Comparison of ENCODE assay signal across 9 mouse cellular contexts in genomic region chr11:101894204-101894603, GRCm38 (mm10). TPM values are rescaled to one million over a fixed set of nuclear protein-coding genes. Genes with fewer than 3 reads are reported as not detected.
DNase-seq lines count a peak whose midpoint lies in the region; ATAC-seq and TF ChIP-seq lines count a peak whose summit lies in the region.
"Had no signal": no experiment of that assay in that cellular context is flagged by ENCODE, and none has a peak within 500 bp of the region (broad histone marks: within the 10 kb centered on the region; RNA-seq: fewer than 3 reads in every experiment).

Meox1 (minus strand) TSS chr11:101894374.

- H3K9ac ChIP-seq in lung, embryonic 14.5 days: peak within 1 kb of the TSS; percentile 40
- peak within 1 kb of the TSS; percentile 58; the same call in 1 of the 2 replicates for H3K9ac ChIP-seq in embryonic facial prominence, embryonic 13.5 days
- peak within 1 kb of the TSS; percentile 43; the same call in 1 of the 2 replicates for H3K9ac ChIP-seq in neural tube, embryonic 13.5 days
- H3K9ac ChIP-seq in midbrain, embryonic 13.5 days (replicated peaks): no peak within 1 kb of the TSS
- H3K9ac ChIP-seq: liver, embryonic 13.5 days had no signal

- peak within 1 kb of the TSS; percentile 36; the same call in 1 of the 2 replicates for H3K27ac ChIP-seq in lung, embryonic 14.5 days (ENCODE audit: low read depth)
- peak within 1 kb of the TSS; percentile 64 for H3K27ac ChIP-seq in embryonic facial prominence, embryonic 13.5 days
- no peak within 1 kb of the TSS for H3K27ac ChIP-seq in neural tube, embryonic 13.5 days (replicated peaks)
- no peak within 1 kb of the TSS for H3K27ac ChIP-seq in midbrain, embryonic 13.5 days
- H3K27ac ChIP-seq: liver, embryonic 13.5 days had no signal

- H3K27me3 ChIP-seq in lung, embryonic 14.5 days (ENCODE audit: insufficient read depth, low read length): 0 out of 2 replicates have a peak, but pooled peaks cover 5% of the 10 kb centered on the region
- peaks cover 25% of the 10 kb centered on the region for H3K27me3 ChIP-seq in embryonic facial prominence, embryonic 13.5 days
- peaks cover 31% of the 10 kb centered on the region for H3K27me3 ChIP-seq in neural tube, embryonic 13.5 days
- peaks cover 18% of the 10 kb centered on the region for H3K27me3 ChIP-seq in midbrain, embryonic 13.5 days

- H3K4me2 ChIP-seq in lung, embryonic 14.5 days: peak within 1 kb of the TSS; percentile 57
- peak within 1 kb of the TSS; percentile 57 for H3K4me2 ChIP-seq in embryonic facial prominence, embryonic 13.5 days
- no peak within 1 kb of the TSS; the same call in 1 of the 2 replicates for H3K4me2 ChIP-seq in neural tube, embryonic 13.5 days
- H3K4me2 ChIP-seq in midbrain, embryonic 13.5 days (replicated peaks): no peak within 1 kb of the TSS
- H3K4me2 ChIP-seq: liver, embryonic 13.5 days had no signal

- H3K4me1 ChIP-seq in lung, embryonic 14.5 days (ENCODE audit: insufficient read depth): peaks cover 29% of the 10 kb centered on the region
- H3K4me1 ChIP-seq in embryonic facial prominence, embryonic 13.5 days: peaks cover 62% of the 10 kb centered on the region
- peaks cover 43% of the 10 kb centered on the region for H3K4me1 ChIP-seq in neural tube, embryonic 13.5 days (replicated peaks)
- peaks cover 28% of the 10 kb centered on the region for H3K4me1 ChIP-seq in midbrain, embryonic 13.5 days (replicated peaks)
- H3K4me1 ChIP-seq: liver, embryonic 13.5 days had no signal

- TF ChIP-seq CTCF in lung, embryonic 14.5 days (IDR thresholded peaks at IDR 0.05; ENCODE audit: low read depth): no peak

- WGBS in lung, embryonic 14.5 days: 7% methylated on average over 11 of the region's 11 CpGs
- 2% methylated on average over 11 of the region's 11 CpGs for WGBS in embryonic facial prominence, embryonic 13.5 days
- 27% methylated on average over 11 of the region's 11 CpGs for WGBS in neural tube, embryonic 13.5 days
- WGBS in midbrain, embryonic 13.5 days: 37% methylated on average over 11 of the region's 11 CpGs

- intact Hi-C loops in heart, postnatal 14 days (cut with DNase I): no loop called here

- H3K36me3 ChIP-seq in lung, embryonic 14.5 days (ENCODE audit: insufficient read depth): no peaks in the 10 kb centered on the region
- H3K36me3 ChIP-seq in embryonic facial prominence, embryonic 13.5 days: no peaks in the 10 kb centered on the region
- H3K36me3 ChIP-seq in neural tube, embryonic 13.5 days: no peaks in the 10 kb centered on the region
- H3K36me3 ChIP-seq in midbrain, embryonic 13.5 days: no peaks in the 10 kb centered on the region
- H3K36me3 ChIP-seq: liver, embryonic 13.5 days had no signal

- ATAC-seq in lung, embryonic 14.5 days (ENCODE audit: insufficient read depth): peak; percentile 53
- ATAC-seq in embryonic facial prominence, embryonic 13.5 days (ENCODE audit: insufficient number of reproducible peaks, insufficient read depth, low FRiP score, low TSS enrichment, low read depth): peak; percentile 27; the same call in 1 of the 2 replicates
- no peak for ATAC-seq in neural tube, embryonic 13.5 days (ENCODE audit: low read depth)
- no peak for ATAC-seq in midbrain, embryonic 13.5 days

- peak; percentile 83 for DNase-seq in lung, embryonic 14.5 days
- no peak for DNase-seq in lung, postnatal 25 days (ENCODE audit: low spot score)
- DNase-seq in heart, postnatal 14 days: no peak
- DNase-seq in Muller cell, postnatal 12 days (ENCODE audit: inconsistent ontology term): no peak
- DNase-seq: cerebellum, postnatal 36 days; liver, embryonic 13.5 days had no signal

- H3K4me3 ChIP-seq in lung, embryonic 14.5 days (ENCODE audit: low read depth, low read length): peak within 1 kb of the TSS; percentile 25
- peak within 1 kb of the TSS; percentile 23 for H3K4me3 ChIP-seq in embryonic facial prominence, embryonic 13.5 days
- H3K4me3 ChIP-seq in neural tube, embryonic 13.5 days: no peak within 1 kb of the TSS
- no peak within 1 kb of the TSS for H3K4me3 ChIP-seq in midbrain, embryonic 13.5 days (replicated peaks)
- H3K4me3 ChIP-seq: liver, embryonic 13.5 days had no signal

- no peaks in the 10 kb centered on the region for H3K9me3 ChIP-seq in lung, embryonic 14.5 days (ENCODE audit: low read depth, low read length)
- no peaks in the 10 kb centered on the region for H3K9me3 ChIP-seq in embryonic facial prominence, embryonic 13.5 days
- H3K9me3 ChIP-seq in neural tube, embryonic 13.5 days: no peaks in the 10 kb centered on the region
- H3K9me3 ChIP-seq in midbrain, embryonic 13.5 days: no peaks in the 10 kb centered on the region
- H3K9me3 ChIP-seq: liver, embryonic 13.5 days had no signal

RNA-seq across cellular contexts. Expression of gene Meox1, which starts in this region (rescaled TPM):
- polyA plus RNA-seq in lung, embryonic 14.5 days (2014; fragmentation: Nextera tagmentation; extraction: Ambion mirVana): 7.9 and 9.3 TPM in 2 replicates
- polyA plus RNA-seq in embryonic facial prominence, embryonic 13.5 days (2015; fragmentation: Nextera tagmentation; extraction: Ambion mirVana): 4.3 and 6.3 TPM in 2 replicates
- 10 to 100 TPM; 13.4 to 18.0 TPM for total RNA-seq in heart, postnatal 14 days (2021)
- 1.4 and 2.5 TPM in 2 replicates for polyA plus RNA-seq in neural tube, embryonic 13.5 days (2015; fragmentation: Nextera tagmentation; extraction: Ambion mirVana)
- polyA plus RNA-seq in midbrain, embryonic 13.5 days (2015; fragmentation: Nextera tagmentation; extraction: Ambion mirVana): 0.12 and 0.13 TPM in 2 replicates

Comparison
In these comparisons a context has a peak if more than half of its experiments do, and no peak if none do; other contexts are left out.
1. ATAC-seq: peak in lung, embryonic 14.5 days (single experiment) and embryonic facial prominence, embryonic 13.5 days (single experiment); none in neural tube, embryonic 13.5 days (single experiment) and midbrain, embryonic 13.5 days (single experiment).
2. H3K27ac ChIP-seq: peak in lung, embryonic 14.5 days (single experiment) and embryonic facial prominence, embryonic 13.5 days (single experiment); none in neural tube, embryonic 13.5 days (single experiment) and midbrain, embryonic 13.5 days (single experiment).
3. H3K4me2 ChIP-seq: peak in lung, embryonic 14.5 days (single experiment) and embryonic facial prominence, embryonic 13.5 days (single experiment); none in neural tube, embryonic 13.5 days (single experiment) and midbrain, embryonic 13.5 days (single experiment).
4. H3K4me3 ChIP-seq: peak in lung, embryonic 14.5 days (single experiment) and embryonic facial prominence, embryonic 13.5 days (single experiment); none in neural tube, embryonic 13.5 days (single experiment) and midbrain, embryonic 13.5 days (single experiment).